Mouse (Mus musculus): ENCODE measurements around the gene Garnl3. TPM values are rescaled to one million over a fixed set of nuclear protein-coding genes. Genes with fewer than 3 reads are reported as not detected.
A peak's percentile ranks its signal among the peaks of the same experiment; 100 is the strongest.
"Not testable (repeated sequence)": the region's sequence is repeated elsewhere in the genome, so short reads cannot be mapped to it uniquely, and the experiment has no call there.

Garnl3 gene
- polyA plus RNA-seq, 1 experiment, result 124 TPM

- Histone ChIP-seq H3K4me1 (ENCODE audit: control insufficient read depth, insufficient read depth, low read length) (no peaks in the 10 kb centered on the region), H3K4me3 (ENCODE audit: insufficient read depth, low read length) (no peak overlapping the region), H3K27ac (ENCODE audit: insufficient read depth, low read length) (no peak overlapping the region)
- TF ChIP-seq CTCF (IDR thresholded peaks at IDR 0.05; ENCODE audit: extremely low read depth, insufficient read depth, low read length) (no peak), POLR2A (IDR thresholded peaks at IDR 0.05; ENCODE audit: extremely low read depth, insufficient read depth, low read length) (no peak)
These were observed 113.4 kb downstream of the Garnl3 start for GRCm38 (mm10) chr2:33018026-33018425.

DNA sequence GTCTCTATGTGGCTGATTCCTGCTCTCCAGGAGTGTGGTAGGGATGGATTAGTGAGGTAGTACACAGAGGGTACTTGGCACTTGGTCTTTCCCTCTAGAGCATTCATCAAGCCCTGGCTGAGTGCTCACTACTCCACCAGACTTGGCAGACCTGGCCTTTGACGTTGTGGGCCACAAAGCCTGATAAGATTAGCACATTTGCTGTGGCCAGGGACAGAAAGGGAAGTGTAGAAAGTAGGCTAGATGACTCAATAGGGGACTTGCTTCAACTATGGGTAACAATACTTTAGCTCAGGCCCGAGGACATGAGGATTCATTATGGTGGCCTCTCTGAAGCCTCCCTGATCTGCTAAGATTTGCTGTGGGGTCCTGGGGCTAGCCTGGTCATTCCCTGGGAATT is 114.3 kb downstream of the Garnl3 start:
- Histone ChIP-seq H3K4me1 (ENCODE audit: control insufficient read depth, insufficient read depth, low read length) (no peaks in the 10 kb centered on the region), H3K4me3 (ENCODE audit: insufficient read depth, low read length) (no peak overlapping the region), H3K27ac (ENCODE audit: insufficient read depth, low read length) (no peak overlapping the region)
- TF ChIP-seq CTCF (IDR thresholded peaks at IDR 0.05; ENCODE audit: extremely low read depth, insufficient read depth, low read length) (no peak), POLR2A (IDR thresholded peaks at IDR 0.05; ENCODE audit: extremely low read depth, insufficient read depth, low read length) (no peak)

DNA sequence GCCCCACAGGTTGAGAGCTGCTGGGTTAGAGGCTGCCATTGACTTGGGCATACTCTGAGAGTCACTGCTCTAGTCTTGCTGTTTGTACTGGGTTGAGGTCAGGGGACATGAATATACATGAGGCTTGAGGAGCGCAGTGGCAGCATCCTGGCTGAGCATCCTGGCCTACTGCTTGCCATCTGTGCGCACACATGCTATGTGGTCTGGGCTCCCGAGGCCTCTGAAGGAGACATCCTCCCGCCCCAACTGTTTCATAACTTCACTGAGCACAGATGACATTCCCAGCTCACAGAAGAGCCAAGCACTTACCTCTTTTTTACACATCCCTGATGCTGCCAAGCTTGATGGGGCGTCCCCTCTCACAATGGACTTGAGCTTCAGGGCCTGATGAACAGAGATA is 116.6 kb downstream of the Garnl3 start:
- TF ChIP-seq POLR2A (IDR thresholded peaks at IDR 0.05; ENCODE audit: extremely low read depth, insufficient read depth, low read length) (no peak), CTCF (IDR thresholded peaks at IDR 0.05; ENCODE audit: extremely low read depth, insufficient read depth, low read length) (no peak)

DNA sequence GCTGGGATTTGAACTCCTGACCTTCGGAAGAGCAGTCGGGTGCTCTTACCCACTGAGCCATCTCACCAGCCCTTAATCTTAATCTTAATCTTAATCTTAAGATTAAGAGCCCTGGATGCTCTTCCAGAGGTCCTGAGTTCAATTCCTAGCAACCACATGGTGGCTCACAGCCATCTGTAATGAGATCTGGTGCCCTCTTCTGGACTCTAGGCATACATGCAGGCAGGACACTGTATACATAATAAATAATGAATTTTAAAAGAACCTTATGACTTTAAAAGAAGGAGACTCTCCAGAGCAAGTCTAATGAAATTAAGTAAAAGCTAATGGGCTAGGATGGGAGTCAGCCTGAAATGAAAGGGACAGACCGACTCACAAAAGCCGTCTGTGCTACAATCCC is 122.4 kb downstream of the Garnl3 start:
- H3K27ac ChIP-seq (ENCODE audit: insufficient read depth, low read length); H3K4me1 ChIP-seq (ENCODE audit: control insufficient read depth, insufficient read depth, low read length); H3K4me3 ChIP-seq (ENCODE audit: insufficient read depth, low read length): not testable (repeated sequence)

More for the DNA sequence above, 116.6 kb downstream of the Garnl3 start:
- H3K27ac ChIP-seq (ENCODE audit: insufficient read depth, low read length), result no peak overlapping the region
- H3K4me1 ChIP-seq (ENCODE audit: control insufficient read depth, insufficient read depth, low read length), result no peaks in the 10 kb centered on the region
- H3K4me3 ChIP-seq (ENCODE audit: insufficient read depth, low read length), result no peak overlapping the region

DNA sequence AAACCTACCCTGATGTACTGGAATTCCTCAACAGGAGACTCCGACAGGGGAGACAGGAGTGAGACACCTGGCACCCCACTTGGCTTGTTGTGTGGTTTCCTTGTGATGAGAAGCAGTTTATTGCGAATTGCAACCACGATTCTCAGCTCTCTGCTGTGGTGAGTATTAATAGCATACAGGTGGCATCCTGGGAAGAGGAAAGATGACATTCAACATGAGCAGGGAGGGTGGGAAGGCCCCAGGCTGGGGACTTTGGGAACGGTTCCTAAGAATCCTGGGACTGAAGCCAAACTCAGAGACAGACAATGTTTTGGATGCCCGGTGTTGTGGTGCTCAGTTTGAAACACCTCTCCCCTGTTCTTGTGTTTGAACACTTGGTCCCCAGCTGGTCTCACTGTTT is 126.4 kb downstream of the Garnl3 start:
- TF ChIP-seq POLR2A (IDR thresholded peaks at IDR 0.05; ENCODE audit: extremely low read depth, insufficient read depth, low read length) (no peak), CTCF (IDR thresholded peaks at IDR 0.05; ENCODE audit: extremely low read depth, insufficient read depth, low read length) (no peak)
- H3K27ac ChIP-seq (ENCODE audit: insufficient read depth, low read length), result no peak overlapping the region
- no peak overlapping the region for H3K4me3 ChIP-seq (ENCODE audit: insufficient read depth, low read length)
- peaks cover 6% of the 10 kb centered on the region; the same call in 1 of the 2 replicates for H3K4me1 ChIP-seq (ENCODE audit: control insufficient read depth, insufficient read depth, low read length)

- H3K27ac ChIP-seq (ENCODE audit: insufficient read depth, low read length), result peak overlapping the region; percentile 67
- H3K4me1 ChIP-seq (ENCODE audit: control insufficient read depth, insufficient read depth, low read length), result peaks cover 6% of the 10 kb centered on the region
- H3K4me3 ChIP-seq (ENCODE audit: insufficient read depth, low read length), result no peak overlapping the region
- no peak for TF ChIP-seq CTCF (IDR thresholded peaks at IDR 0.05; ENCODE audit: extremely low read depth, insufficient read depth, low read length)
- TF ChIP-seq POLR2A (IDR thresholded peaks at IDR 0.05; ENCODE audit: extremely low read depth, insufficient read depth, low read length), result no peak
These were observed 129.3 kb downstream of the Garnl3 start for GRCm38 (mm10) chr2:33002144-33002543.

GRCm38 (mm10) chr2:32999752-33000151 is 131.7 kb downstream of the Garnl3 start:
- Histone ChIP-seq H3K4me1 (ENCODE audit: control insufficient read depth, insufficient read depth, low read length) (peaks cover 4% of the 10 kb centered on the region), H3K4me3 (ENCODE audit: insufficient read depth, low read length) (no peak overlapping the region), H3K27ac (ENCODE audit: insufficient read depth, low read length) (no peak overlapping the region)
- no peak for TF ChIP-seq CTCF (IDR thresholded peaks at IDR 0.05; ENCODE audit: extremely low read depth, insufficient read depth, low read length)
- no peak for TF ChIP-seq POLR2A (IDR thresholded peaks at IDR 0.05; ENCODE audit: extremely low read depth, insufficient read depth, low read length)

DNA sequence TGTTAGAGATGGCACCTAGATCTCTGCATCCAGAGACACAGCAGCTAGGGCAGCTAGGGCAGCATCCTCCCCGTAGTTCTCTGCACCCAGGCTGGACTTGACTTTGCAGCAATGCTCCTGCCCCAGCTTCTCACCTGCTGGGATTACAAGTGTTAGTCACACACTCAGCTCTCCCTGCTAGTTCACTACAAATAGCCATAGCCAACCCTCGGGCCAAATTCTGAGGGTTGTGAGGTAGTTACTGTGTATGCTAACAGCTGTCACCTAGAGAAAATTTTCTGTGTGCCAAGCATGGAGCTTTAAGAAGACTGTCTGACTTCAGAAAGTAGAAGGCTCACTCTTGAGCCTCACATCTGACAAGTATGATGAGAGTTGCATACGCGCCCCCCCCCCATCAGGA is 133.7 kb downstream of the Garnl3 start:
- TF ChIP-seq POLR2A (IDR thresholded peaks at IDR 0.05; ENCODE audit: extremely low read depth, insufficient read depth, low read length) (no peak), CTCF (IDR thresholded peaks at IDR 0.05; ENCODE audit: extremely low read depth, insufficient read depth, low read length) (no peak)
- H3K27ac ChIP-seq (ENCODE audit: insufficient read depth, low read length), result no peak overlapping the region
- H3K4me1 ChIP-seq (ENCODE audit: control insufficient read depth, insufficient read depth, low read length), result peaks cover 2% of the 10 kb centered on the region
- H3K4me3 ChIP-seq (ENCODE audit: insufficient read depth, low read length), result no peak overlapping the region

DNA sequence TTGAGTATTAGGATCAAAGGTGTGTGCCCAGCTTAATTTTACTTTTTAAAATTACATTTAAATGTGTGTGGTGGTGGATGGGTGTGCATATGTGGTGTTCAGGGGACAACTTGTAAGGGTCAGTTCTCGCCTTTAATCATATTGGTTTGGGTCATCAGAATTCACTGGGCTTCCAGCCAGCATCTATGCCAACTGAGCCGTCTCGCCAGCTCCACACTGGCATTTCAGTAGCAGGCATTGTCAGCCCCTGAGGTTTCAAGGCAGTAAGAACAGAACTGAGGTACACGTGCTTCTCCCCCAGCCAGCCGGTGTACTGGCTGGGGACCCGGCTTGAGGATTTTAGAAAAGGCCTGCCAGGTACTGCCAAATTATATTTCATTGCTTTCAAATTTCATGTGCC is 134.4 kb downstream of the Garnl3 start:
- H3K4me3 ChIP-seq (ENCODE audit: insufficient read depth, low read length), result no peak overlapping the region
- peaks cover 2% of the 10 kb centered on the region for H3K4me1 ChIP-seq (ENCODE audit: control insufficient read depth, insufficient read depth, low read length)
- no peak overlapping the region for H3K27ac ChIP-seq (ENCODE audit: insufficient read depth, low read length)
- TF ChIP-seq CTCF (IDR thresholded peaks at IDR 0.05; ENCODE audit: extremely low read depth, insufficient read depth, low read length) (no peak), POLR2A (IDR thresholded peaks at IDR 0.05; ENCODE audit: extremely low read depth, insufficient read depth, low read length) (no peak)

GRCm38 (mm10) chr2:32992130-32992529 is 139.3 kb downstream of the Garnl3 start:
- no peak overlapping the region for H3K27ac ChIP-seq (ENCODE audit: insufficient read depth, low read length)
- H3K4me1 ChIP-seq (ENCODE audit: control insufficient read depth, insufficient read depth, low read length), result no peaks in the 10 kb centered on the region
- H3K4me3 ChIP-seq (ENCODE audit: insufficient read depth, low read length), result no peak overlapping the region
- TF ChIP-seq POLR2A (IDR thresholded peaks at IDR 0.05; ENCODE audit: extremely low read depth, insufficient read depth, low read length) (no peak), CTCF (IDR thresholded peaks at IDR 0.05; ENCODE audit: extremely low read depth, insufficient read depth, low read length) (no peak)
